Mouse (Mus musculus): ENCODE data around the gene Slc1a2.

- TF ChIP-seq CTCF (IDR thresholded peaks at IDR 0.05; ENCODE audit: low read depth) (no peak), EP300 (IDR thresholded peaks at IDR 0.05; ENCODE audit: low read depth) (0 out of 2 replicates have a peak, but pooled peaks have one; percentile 57)
Measured at GRCm38 (mm10) chr2:102745259-102745906, 86.9 kb downstream of the Slc1a2 start.
